Mouse (Mus musculus): ENCODE data around the gene Parvb.
"Not testable (repeated sequence)": the region's sequence is repeated elsewhere in the genome, so short reads cannot be mapped to it uniquely, and the experiment has no call there.

Parvb gene

DNA sequence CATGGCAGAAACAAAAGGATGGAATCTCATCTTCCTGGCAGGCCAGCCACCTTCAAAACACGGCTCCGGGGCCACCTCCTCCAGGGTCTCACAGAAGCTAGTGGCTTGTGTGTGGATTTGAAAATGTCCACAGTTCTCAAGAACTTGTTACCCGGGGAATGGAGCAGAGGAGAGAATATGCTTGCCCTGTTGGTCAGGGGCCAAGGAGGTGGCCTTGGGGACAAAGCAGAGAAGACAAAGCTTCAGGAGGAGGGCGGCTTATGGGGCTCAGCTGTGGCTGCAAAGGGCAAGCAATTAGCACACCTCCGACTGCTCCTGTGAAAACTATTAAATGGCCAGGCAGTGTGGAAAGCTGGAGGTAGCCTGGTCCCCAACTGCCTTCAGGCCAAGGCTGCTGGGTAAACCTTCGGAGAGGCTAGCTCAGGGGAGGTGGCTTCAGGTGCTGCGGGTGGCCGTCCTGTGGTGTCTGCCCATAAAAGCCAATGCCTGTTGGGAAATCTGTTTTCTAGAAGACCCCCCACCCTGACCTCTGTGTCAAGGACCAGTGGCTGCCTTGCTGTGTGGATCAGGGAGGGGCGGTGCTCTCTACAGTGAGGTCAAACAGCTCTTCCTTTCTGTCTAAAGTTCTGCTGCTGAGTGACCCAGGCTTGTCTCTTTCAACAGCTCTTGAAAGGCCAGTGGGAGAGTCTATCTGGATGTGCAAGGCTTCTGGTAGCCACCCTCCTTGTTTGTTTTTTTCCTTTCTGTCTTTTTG is 26.9 kb downstream of the Parvb start:
- DNase-seq: no peak

DNA sequence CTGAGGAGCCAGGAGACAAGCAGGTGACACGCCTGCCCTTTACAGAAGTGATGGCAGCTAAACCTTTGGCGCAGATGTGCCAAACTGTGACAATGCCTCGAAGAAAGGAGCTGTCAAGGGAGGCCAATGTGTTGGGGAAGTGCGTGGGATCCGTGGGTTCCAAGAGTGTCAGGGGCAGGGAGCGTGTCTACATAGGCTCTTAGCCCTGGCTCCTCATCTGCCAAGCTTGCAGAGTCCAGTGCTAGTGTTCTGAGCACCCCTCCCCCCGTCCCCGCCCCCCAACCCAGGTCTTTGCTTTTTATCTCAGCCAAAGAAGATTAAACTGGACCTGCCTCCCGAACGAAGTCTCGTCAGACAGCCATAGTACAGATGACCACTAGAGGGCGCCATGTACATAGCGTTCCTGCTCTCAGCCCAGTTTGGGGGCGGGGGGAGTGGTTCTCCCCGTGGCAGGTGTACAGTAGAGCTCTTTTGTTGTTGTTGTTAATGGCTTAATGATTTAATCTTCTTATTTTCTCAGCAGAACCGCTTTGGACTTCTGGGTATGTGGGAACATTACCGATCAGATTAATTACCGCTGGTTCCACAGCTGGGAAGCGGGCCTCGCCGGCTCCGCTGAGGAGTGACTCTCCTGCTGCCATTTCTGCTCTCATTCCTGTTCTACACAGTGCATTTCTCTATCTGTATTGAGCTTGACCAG is 28.4 kb downstream of the Parvb start:
- peak; percentile 73 for DNase-seq

DNA sequence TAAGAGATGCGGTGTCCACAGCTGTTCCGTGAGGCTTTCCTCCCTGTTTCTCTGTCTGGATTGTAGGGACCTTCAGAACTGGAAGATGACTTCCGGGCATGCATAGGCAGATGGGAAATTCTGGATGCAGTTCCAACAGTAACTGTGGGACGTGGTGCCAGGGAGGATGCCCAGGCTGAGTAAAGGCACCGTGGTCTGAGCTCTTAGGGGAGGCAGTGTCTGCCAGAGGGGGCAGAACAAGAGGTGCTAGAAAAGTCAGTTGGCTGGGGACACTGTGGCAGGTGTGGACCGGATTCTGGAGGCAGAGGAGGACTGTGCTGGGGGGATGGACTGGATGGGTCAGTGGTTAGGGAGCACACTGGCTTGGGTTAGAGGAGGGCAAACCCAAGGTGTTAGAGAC is 30.8 kb downstream of the Parvb start:
- no peak for DNase-seq

DNA sequence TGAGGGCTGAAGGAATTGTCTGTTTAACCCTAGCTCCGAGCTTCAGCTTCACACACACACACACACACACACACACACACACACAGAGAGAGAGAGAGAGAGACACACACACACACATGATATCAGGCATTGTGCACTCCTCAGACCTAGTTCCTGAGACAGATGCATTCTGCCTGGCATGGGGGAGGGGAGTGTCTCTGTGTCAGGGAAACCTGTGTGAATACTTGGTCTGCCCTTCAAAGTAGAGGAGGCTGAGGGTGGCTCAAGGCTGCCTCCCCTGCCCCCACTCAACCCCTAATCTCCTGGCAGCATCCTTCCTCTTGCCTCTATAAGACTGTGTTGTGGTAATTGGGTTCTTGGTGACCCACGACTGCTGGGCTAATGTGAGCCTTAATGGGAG is 31.7 kb downstream of the Parvb start:
- no peak for DNase-seq

DNA sequence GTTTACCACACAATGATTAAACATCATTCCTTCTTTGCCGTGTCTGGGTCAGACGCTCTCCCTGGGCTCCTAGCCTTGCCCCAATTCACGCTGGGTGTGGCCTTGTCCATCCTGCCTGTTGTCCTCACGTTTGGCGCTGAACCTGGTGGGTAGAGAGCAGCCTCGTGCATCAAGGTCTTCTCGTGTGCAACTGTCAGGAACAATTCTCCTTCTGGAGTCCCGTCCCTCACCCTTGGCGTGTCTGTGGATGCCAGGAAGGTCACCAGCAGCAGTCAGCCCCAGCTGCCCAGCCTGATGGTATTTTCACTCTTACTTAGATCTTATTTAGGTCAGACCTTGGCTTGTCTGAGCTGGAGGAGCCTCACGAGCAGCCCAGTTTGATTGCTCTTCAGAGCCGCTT is 33.3 kb downstream of the Parvb start:
- DNase-seq: no peak

DNA sequence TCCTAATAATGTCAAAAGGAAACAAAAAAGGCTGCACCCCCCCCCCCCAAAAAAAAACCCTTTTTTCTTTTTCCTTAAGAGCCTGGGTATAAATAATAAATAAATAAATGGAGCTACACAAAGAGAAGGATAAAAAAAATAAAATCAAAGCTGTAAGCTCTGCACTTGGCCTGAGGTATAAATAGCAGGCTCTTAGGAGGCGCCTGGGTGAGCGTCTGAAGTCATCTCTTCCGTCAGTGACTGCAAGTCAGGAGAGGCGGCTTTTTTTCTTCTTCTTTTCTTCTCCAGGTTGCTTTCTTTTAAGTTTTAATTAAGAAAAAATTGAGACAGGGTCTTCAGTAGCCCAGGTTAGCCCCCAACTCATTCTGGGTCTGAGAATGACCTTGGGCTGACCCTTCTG is 34.4 kb downstream of the Parvb start:
- no peak for DNase-seq

DNA sequence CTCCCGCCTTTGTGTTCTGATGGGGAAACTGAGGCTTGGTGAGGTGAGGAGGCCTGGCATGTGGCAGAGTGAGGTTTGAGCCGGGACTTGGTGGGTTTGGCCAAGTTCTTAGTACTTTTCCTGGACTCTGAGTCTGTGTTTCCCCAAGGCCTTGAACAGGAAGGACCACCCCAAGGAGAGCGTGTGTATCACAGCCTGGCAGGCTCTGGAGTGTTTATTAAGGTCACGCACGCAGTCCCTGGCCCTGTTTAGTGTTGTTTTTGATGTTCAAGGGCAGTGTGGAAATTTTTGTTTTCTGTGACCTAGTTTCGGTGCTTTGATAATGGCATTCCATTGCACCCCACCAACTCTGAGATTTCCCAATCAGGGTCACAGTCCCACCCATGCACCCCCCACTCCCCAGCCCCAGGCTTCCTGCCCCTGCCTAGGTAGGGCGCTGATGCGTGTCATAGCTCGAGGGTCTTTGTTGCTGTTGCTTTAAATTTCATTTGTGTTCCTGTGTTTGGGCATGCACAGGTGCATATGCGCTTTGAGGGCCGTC is 35.9 kb downstream of the Parvb start:
- no peak for DNase-seq

DNA sequence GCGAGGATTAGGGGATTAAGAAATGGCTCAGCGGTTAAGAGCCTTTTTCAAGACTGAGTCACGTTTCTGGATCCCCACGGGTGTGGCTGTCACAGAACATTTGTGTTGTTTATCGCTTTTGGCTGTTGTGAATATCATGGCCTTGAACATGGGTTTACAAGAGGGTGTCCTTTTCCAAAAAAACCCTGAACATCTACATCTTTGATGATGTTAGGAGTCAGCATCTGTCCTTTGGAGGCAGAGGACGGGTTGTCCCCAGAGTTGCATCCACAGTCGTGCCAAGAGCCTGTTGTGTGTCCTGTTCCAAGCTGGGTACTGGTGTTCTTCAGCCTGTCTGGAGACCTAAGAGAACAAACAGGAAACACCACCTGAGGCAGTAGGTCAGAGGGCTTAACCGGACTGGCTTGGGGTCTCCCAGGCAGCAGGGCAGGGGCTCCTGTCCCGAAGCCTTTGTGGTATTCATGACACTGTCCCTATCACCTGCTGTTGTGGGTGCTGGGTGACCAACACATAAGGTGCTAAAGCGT is 37.3 kb downstream of the Parvb start:
- DNase-seq: no peak

DNA sequence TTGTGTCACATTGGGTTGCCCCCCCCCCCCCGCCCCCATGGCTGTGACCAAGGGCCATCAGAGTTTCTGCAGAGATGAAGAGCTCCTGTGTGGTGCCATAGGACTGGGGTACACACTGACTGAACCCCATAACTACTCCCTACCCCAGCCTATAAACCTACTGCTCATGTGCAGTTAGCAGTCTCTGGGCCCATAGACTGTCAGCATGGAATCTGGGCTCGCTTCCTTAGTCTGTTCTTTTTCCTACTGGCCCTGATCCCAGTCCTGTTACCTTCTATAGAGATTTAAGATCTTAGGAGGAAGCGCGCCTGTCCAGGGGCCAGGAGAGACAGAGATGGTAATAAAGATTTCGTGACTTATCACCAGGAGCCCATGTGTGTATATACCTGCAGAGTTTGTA is 38.2 kb downstream of the Parvb start:
- DNase-seq: no peak

DNA sequence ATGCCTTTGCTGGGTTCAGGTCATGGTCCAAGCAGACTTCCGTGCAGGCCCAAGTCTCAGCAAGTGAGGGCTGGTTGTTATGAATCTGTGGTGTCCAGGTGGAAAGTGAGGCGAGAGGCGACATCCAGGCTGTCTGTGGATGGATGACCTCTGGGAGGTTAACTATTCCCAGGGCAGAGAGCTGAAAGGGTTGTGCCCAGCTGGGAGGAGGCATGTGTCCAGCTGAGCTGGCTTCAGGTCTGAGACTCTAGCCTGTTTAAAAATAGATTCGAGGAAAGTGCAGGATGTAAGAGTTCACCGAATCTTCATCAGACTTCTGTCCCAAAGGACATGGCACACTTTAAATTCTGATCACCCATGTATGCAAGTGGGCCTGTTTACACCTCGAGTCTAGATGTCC is 38.6 kb downstream of the Parvb start:
- DNase-seq: no peak

DNA sequence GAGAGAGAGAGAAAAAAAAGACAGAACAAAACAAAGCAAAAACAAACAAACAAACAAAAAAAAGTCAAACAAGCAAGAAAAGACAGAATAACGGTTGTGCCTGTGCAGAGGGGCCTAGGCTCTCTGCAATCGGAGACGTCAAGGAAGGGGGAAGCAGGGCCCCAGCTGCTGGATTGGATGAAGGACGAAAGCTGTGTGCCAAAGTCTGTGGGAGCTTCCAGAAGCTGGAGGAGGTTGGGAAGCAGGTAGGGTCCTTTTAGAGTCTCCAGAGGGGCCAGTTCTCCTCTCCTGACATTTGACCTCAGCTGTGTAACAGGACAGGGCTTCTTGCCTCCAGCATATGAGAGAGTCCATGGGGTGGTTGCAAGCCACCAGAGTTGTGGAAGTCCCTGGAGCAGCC is 44.2 kb downstream of the Parvb start:
- no peak for DNase-seq

DNA sequence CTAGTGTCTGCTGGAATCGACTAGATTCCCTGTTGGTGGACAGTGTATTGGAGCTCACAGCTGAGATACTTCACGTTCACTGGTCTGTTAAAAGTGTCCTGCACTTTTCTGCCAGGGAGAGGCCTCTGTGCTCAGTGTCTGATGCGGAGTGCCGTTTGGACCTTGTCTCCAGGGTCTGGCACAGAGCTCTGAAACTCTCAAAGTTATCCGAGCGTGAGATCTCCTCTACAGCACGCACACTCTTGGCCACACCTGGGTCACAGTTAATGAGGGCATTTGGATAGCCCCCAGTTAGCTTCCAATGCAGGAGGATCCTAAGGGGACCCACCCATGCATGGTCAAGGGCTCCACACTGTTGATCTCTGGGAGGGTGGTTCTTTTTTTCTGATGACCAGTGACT is 46.2 kb downstream of the Parvb start:
- no peak for DNase-seq

DNA sequence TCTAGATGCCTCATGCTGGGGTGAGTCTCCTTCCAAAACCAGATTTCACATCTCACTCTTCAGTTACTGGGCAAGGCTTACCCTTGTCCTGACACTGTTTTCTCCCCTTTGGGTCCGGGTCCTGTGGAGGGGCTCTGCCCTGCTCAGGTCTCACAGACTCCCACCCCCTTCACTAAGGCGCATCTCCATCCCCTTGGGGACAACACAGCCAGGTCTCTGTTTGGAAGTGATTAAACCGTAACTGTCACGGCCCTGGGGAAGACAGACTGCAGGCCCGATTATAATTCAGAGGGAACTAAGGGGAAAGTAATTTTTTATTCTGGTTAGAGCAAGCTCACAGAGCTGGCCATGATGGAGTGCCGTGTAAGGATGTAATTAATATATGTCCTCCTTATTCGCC is 46.8 kb downstream of the Parvb start:
- no peak for DNase-seq

DNA sequence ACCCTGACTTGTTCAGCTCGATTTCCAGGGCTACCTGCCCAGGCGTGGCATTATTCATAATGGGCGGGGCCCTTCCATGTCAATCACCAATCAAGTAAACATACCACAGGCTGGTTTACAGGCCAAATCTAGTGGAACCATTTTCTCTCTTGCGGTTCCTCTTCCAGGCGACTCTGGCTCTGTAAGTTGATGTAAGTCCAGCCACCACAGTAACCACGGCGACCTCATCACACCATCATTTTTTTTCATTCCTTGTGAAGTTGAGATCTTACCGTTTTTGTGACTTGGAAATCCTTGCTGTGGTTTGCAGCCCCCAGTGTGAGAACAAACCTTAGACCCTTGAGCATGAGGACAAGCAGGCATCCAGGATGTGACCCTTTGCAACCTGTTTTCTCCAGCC is 48.5 kb downstream of the Parvb start:
- no peak for DNase-seq

DNA sequence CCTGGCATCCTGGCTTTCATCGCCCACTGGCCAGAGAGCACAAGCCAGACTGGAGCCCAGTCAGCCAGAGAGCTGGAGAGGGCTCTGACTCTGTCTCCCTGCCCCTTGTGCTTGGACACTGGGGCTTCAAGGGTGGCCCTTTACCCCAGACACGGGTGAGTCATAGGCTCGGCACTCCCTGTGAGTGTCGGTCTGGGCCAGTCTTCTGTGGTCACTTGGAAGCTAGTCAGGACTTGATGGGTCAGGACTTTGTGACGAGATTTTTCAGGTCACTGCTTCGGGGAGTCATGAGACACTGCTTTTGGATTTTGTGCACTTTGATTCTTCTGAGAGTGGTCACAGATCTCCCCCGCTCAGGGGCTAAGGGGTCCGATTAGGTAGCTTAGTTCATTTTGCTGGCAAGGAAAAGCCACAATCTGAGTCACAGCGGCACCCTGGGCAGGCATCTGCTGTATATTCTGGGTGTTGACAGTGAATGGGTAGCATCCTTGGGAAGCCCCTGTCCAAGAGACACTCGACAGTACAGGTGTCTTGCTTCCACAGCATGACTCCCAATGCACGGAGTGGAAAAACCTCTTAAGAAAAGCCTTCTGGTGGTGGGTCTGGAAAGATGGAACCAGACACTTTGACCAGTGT is 49.0 kb downstream of the Parvb start:
- no peak for DNase-seq

DNA sequence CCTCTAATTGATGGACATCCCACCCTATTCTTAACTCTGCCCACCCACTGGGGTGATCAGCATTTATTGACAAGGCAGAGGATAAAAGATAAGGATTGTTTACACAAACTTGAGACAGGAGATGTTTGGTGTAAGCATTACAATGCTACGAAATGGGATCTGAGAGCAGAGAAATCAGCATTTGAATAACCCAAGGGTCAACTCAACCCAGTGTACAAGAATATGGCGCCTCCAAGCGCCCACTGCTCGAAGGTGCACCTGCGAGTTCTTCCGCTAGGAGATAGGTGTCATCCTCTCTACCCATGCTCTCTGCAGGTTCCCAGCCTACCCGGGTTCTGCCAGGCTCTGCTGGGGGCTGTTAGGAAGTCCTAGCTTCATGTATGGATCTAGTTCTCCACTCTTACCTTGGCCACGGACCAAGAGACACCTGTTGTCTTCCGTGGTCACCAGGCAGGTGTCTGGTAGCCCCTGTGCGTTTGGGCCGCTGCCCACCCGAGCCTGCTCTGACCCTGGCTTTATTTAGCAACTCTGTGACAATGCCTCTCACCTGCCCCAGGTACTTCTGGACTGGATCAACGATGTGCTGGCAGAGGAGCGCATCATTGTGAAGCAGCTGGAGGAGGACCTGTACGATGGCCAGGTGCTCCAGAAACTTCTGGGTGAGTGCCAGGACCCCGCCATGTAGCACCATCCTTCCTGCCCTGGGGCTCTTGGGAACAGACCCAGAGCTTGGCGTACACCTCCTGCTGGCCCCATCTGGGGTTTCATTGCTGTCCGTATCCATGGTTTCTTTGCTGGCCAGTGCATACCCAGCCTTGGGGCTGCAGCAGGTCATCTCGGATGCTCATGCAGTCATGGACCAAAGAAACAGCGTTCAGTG is 50.6 kb downstream of the Parvb start:
- DNase-seq: peak; percentile 37

DNA sequence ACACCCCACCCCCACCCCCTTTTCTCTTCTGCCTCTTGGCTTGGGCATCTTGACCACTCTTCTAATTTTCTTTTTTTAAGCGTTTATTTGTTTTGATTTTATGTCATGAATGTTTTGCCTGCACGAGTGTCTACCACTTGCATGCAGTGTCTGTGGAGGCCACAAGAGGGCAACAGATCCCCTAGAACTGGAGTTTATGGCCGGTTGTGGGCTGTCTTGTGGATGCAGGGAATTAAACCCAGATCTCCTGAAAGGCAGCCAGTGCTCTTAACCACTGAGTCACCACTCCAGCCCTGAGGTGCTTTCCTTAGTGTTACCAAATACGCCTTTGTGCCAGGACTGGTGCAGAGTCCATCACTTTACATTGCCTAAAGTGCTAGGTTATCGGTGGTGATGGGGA is 52.2 kb downstream of the Parvb start:
- peak; percentile 50 for DNase-seq

DNA sequence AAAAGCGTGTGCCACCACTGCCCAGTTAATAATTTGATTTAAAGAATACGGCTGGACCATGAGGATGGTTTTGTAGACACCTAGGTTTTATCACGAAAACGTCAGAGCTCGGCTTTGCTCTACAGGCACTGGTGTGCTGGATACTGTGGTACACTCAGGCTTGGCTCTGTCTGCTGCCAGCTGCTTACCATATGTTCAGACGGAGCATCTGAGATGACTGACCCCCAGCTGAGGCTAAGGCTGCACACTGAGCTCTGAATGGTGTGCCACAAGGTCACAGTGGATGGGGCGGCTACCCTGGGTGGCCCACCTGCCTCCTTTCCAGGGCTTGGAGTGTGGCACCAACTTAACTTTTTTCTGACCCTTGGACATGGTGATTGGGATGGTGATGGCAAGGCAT is 53.6 kb downstream of the Parvb start:
- DNase-seq: no peak

DNA sequence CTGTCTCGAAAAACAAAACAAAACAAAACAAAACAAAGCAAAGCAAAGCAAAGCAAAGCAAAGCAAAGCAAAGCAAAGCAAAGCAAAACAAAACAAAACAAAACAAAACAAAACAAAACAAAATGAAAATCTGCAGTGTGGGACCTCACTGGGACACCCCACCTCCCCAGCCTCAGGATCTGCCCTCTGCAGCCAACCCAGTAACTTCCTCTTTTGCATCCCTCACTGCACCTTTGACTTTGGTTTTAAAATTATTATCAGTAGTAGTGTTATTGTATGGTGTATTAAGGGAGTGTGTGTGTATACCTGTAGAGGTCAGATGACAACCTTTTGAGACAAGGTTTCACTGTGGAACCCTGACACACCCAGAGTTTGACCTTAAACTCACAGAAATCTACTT is 57.1 kb downstream of the Parvb start:
- not testable (repeated sequence) for DNase-seq

DNA sequence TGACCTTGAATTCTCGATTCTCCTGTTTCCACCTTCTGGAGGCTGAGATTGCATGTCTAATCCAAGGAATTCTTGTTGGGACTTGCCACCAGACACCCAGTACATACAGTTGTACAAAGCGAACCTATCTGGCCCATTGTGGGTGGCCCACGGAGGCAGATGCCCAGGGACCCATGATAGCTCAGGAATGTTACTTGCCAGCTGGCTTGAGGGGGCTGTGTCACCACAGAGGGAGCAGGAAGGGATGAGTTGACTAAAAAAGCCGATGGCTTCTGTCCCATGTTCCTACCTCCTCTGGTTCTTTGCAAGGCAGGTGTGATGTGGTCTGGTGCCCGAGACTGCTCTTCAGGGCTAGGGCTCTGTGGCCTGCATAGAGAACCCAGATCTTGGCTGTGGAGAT is 59.3 kb downstream of the Parvb start:
- DNase-seq: no peak

DNA sequence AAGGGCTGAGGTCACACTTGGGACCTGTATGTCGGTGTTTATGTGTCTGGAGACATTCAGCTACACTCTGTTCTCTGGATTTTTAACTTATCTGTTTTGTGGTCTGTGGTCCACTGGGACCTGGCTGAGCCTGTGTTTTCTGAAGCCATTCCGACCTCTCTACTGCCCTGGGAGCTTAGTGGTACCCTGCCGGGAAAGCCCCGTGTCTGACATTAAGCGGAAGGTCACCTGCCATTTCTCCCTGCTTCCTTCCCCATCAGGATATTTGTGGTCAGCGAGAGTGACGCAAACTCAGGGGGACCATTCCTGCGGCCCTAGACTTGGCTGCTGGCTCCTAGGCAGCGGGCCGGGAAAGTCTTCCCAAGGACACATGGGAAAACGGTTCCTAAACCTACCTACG is 61.7 kb downstream of the Parvb start:
- no peak for DNase-seq

DNA sequence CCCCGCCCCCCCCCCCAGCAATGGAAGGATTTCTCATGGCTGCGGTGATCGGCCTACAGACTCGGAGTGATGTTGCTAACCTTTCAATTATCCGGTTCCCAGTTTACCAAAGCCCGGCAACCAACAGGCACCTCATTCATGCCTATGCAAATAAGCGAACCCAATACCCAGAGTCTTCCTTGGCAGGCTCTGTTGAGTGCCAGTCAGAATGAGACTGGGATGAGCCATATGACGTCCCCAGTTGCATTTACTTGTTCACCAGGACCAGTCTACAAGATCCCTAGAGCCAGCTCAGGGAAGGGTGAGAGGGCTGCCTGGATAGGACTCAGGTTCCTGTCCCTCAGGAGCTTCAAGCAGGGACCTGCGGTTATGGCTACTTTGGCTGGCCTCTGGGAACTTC is 62.5 kb downstream of the Parvb start:
- no peak for DNase-seq

DNA sequence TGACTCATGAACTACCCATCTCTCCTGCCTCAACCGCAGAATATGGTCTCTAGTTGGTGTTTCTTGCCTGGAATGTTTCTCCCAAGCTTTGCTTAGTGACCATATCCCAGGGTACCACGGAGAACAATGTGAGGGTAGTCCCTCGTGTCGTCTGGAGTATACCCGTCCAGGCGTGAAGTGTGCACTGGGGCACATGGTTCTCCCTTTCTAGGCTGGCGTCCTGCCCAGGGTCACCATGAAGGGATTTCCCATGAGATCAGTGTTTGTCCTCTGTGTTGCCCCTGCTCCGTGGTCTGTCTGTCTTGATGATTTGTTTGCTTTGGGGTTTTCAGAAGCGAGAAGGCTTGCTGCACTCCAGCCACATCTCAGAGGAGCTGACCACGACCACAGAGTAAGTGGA is 63.4 kb downstream of the Parvb start:
- DNase-seq: no peak

Measured in cerebellum, adult 9-10 months (tissue).